Mouse (Mus musculus) E14TG2a.4 (cell line): ENCODE results near the gene Celsr3.

Experiments
- CTCF ChIP-seq: conservative IDR thresholded peaks from 2 replicates; pipeline ENCODE4 v1.5.1; 2014; ENCODE audit warnings: low read length
- NANOG ChIP-seq: IDR thresholded peaks from 2 replicates; pipeline ENCODE4 v1.6.1; 2014; ENCODE audit warnings: borderline replicate concordance, low read length, mixed read lengths

DNA sequence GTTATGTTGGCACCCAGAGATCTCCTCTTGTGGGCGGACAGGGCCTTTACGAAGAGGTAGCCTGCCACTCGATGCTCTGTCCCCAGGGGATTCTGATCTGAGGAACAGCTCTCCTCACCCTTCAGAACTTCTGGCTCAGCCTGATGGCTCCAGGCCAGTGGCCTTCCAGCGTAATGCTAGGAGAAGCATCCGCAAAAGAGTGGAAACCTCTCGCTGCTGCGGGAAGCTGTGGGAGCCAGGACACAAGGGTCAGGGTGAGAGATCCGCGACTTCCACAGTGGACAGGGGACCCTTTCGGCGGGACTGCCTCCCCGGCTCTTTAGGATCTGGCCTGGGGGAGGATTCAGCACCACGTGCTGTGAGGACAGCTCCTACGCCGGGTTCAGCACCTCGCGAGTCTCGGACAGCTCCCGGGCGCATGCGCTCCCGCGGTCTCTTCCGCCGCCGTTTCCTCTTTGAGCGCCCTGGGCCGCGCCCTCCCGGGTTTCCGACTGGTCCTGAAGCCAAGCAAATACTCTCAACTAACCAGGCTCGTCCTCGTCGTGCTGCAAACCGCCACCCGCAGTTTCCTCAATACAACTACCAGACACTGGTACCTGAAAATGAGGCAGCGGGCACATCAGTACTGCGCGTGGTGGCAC, 700 bp downstream of the Celsr3 start:
- TF ChIP-seq CTCF = no peak
- no peak for TF ChIP-seq NANOG
